Mouse (Mus musculus) lung, postnatal 0 days (tissue): Measurements from ENCODE around the gene 6430550D23Rik.

Source experiments
- CTCF ChIP-seq: IDR thresholded peaks from 2 replicates; pipeline ENCODE4 v1.5.1; 2016; ENCODE audit warnings: antibody characterized with exemption, mild to moderate bottlenecking
- EP300 ChIP-seq: IDR thresholded peaks from 2 replicates; pipeline ENCODE4 v1.6.1; 2016; ENCODE audit warnings: antibody characterized with exemption, mild to moderate bottlenecking, control low read depth

- no peak for TF ChIP-seq CTCF
- no peak for TF ChIP-seq EP300
Observed at GRCm38 (mm10) chr2:156042903-156043302, 35.1 kb upstream of the 6430550D23Rik start.
